Mouse (Mus musculus): ENCODE data around the gene Coro1a. TPM values are rescaled to one million over a fixed set of nuclear protein-coding genes. Genes with fewer than 3 reads are reported as not detected.
A peak's percentile ranks its signal among the peaks of the same experiment; 100 is the strongest.
"Not testable (repeated sequence)": the region's sequence is repeated elsewhere in the genome, so short reads cannot be mapped to it uniquely, and the experiment has no call there.

Gene Coro1a
- 1,450 to 2,051 TPM (median 1,984 TPM) in 3 replicates for total RNA-seq (2017)

GRCm38 (mm10) chr7:126707442-126708174 is at the start of gene Coro1a:
TSS of gene Coro1a (minus strand) at chr7:126707787.
- no peak for ATAC-seq (replicated peaks; ENCODE audit: insufficient number of reproducible peaks, low FRiP score, low TSS enrichment, poor library complexity, severe bottlenecking)

GRCm38 (mm10) chr7:126754866-126755265 is 47.3 kb upstream of the Coro1a start:
- 0 out of 2 replicates have a peak, but pooled peaks have one; percentile 29 for ATAC-seq (replicated peaks; ENCODE audit: insufficient number of reproducible peaks, low FRiP score, low TSS enrichment, poor library complexity, severe bottlenecking)

DNA sequence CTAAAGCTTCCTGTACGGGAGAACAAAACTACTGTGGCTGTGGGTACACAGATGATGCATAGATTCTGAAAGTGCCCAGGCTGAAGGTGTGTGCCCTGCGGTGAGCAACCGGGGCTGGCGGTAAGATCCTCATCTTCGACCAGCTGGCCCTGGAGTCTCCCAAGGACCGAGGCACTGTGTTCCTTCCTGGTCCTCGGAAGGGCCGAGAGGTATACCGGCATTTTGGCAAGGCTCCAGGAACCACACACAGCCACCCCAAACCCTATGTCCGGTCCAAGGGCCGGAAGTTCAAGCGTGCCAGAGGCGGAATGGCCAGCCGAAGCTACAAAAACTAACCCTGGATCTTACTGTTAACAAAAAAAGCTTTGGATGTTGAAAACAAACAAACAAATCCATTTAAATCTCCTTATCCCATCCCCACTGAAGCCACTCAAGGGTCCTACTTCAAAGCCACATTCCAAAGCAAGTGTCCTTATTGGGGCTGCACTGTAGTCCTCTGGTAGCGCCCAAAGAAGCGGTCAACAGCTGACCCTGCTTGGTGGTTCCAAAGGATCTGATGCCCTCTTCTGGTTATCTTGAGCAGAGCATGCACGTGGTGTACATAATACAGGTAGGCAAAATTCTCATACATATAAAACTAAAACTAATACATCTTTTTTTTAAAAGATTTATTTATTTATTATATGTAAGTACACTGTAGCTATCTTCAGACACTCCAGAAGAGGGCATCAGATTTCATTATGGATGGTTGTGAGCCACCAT is 42.2 kb upstream of the Coro1a start:
- no peak for ATAC-seq (replicated peaks; ENCODE audit: insufficient number of reproducible peaks, low FRiP score, low TSS enrichment, poor library complexity, severe bottlenecking)

- ATAC-seq (replicated peaks; ENCODE audit: insufficient number of reproducible peaks, low FRiP score, low TSS enrichment, poor library complexity, severe bottlenecking), result no peak
Measured at GRCm38 (mm10) chr7:126748824-126749223, 41.2 kb upstream of the Coro1a start.

- peak; percentile 85 for ATAC-seq (replicated peaks; ENCODE audit: insufficient number of reproducible peaks, low FRiP score, low TSS enrichment, poor library complexity, severe bottlenecking)
Measured at GRCm38 (mm10) chr7:126746798-126747197, 39.2 kb upstream of the Coro1a start.

GRCm38 (mm10) chr7:126746066-126746465 is 38.5 kb upstream of the Coro1a start:
- peak; percentile 89 for ATAC-seq (replicated peaks; ENCODE audit: insufficient number of reproducible peaks, low FRiP score, low TSS enrichment, poor library complexity, severe bottlenecking)

- no peak for ATAC-seq (replicated peaks; ENCODE audit: insufficient number of reproducible peaks, low FRiP score, low TSS enrichment, poor library complexity, severe bottlenecking)
Measured at GRCm38 (mm10) chr7:126741964-126742482, 34.4 kb upstream of the Coro1a start.

DNA sequence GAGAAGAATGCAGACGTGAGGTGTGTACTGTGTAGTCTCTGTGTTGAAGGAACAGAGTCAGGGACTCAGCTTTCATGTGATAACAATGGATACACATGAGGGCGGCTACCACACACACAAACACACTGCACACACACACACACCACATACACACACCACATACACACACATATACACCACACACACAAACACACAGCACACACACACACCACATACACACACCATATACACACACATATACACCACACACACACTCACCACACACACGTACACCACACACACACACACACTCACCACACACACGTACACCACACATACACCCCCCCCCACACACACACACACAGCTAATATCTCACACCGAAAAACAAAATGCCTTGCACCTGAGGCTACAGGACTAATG is 33.9 kb upstream of the Coro1a start:
- ATAC-seq (replicated peaks; ENCODE audit: insufficient number of reproducible peaks, low FRiP score, low TSS enrichment, poor library complexity, severe bottlenecking), result no peak

DNA sequence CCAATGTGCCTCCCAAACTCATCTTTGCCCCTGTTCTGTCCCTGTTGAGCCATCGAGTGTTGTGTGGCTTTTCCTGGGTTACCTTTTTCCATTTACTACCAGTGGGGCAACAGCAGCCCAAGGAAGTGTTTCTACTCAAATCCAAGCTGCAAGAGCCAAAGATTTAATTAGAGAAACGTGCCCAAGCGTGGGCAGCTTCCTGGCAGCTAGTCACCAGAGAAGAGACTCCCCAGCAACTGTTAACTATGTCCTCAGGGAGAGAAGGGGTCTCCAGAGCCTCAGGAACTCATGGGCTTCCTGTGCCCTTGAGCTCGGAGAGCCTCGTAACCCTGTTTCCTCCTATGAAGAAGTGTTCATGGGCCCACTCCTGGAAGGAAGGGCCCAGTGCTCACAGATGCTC is 33.4 kb upstream of the Coro1a start:
- ATAC-seq (replicated peaks; ENCODE audit: insufficient number of reproducible peaks, low FRiP score, low TSS enrichment, poor library complexity, severe bottlenecking), result no peak

- no peak for ATAC-seq (replicated peaks; ENCODE audit: insufficient number of reproducible peaks, low FRiP score, low TSS enrichment, poor library complexity, severe bottlenecking)
Measured at GRCm38 (mm10) chr7:126740132-126740735, 32.6 kb upstream of the Coro1a start.

GRCm38 (mm10) chr7:126739551-126739950 is 32.0 kb upstream of the Coro1a start:
- ATAC-seq (replicated peaks; ENCODE audit: insufficient number of reproducible peaks, low FRiP score, low TSS enrichment, poor library complexity, severe bottlenecking), result 0 out of 2 replicates have a peak, but pooled peaks have one; percentile 5

DNA sequence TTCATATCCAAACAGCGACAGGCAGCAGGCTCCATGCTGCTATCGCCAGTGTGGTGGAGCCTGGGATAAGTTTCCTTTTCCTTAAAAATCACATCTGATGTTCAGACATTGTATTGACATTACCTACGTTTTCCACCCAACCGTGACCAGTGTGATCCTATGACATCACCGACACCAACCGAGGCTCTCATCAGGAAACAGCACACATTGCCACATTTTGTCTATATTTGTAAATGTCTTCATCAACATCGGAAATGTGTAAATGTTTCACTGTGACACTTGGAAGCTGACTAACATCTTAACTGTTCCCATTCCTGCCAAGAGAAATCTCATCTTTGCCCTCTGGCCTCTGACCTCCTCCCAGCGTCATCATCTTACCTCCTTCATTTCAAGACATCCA is 28.5 kb upstream of the Coro1a start:
- ATAC-seq (replicated peaks; ENCODE audit: insufficient number of reproducible peaks, low FRiP score, low TSS enrichment, poor library complexity, severe bottlenecking), result peak; percentile 84

- not testable (repeated sequence) for ATAC-seq (replicated peaks; ENCODE audit: insufficient number of reproducible peaks, low FRiP score, low TSS enrichment, poor library complexity, severe bottlenecking)
Measured at GRCm38 (mm10) chr7:126730256-126730789, 22.7 kb upstream of the Coro1a start.

- peak; percentile 89 for ATAC-seq (replicated peaks; ENCODE audit: insufficient number of reproducible peaks, low FRiP score, low TSS enrichment, poor library complexity, severe bottlenecking)
Measured at GRCm38 (mm10) chr7:126725667-126726066, 18.1 kb upstream of the Coro1a start.

GRCm38 (mm10) chr7:126725077-126725476 is 17.5 kb upstream of the Coro1a start:
- ATAC-seq (replicated peaks; ENCODE audit: insufficient number of reproducible peaks, low FRiP score, low TSS enrichment, poor library complexity, severe bottlenecking), result peak; percentile 81

GRCm38 (mm10) chr7:126721635-126722034 is 14.0 kb upstream of the Coro1a start:
- peak; percentile 73 for ATAC-seq (replicated peaks; ENCODE audit: insufficient number of reproducible peaks, low FRiP score, low TSS enrichment, poor library complexity, severe bottlenecking)

GRCm38 (mm10) chr7:126718787-126719337 is 11.3 kb upstream of the Coro1a start:
- no peak for ATAC-seq (replicated peaks; ENCODE audit: insufficient number of reproducible peaks, low FRiP score, low TSS enrichment, poor library complexity, severe bottlenecking)

- no peak for ATAC-seq (replicated peaks; ENCODE audit: insufficient number of reproducible peaks, low FRiP score, low TSS enrichment, poor library complexity, severe bottlenecking)
Measured at GRCm38 (mm10) chr7:126717566-126717965, 10.0 kb upstream of the Coro1a start.

GRCm38 (mm10) chr7:126715679-126716078 is 8.1 kb upstream of the Coro1a start:
- no peak for ATAC-seq (replicated peaks; ENCODE audit: insufficient number of reproducible peaks, low FRiP score, low TSS enrichment, poor library complexity, severe bottlenecking)

All from monocyte, adult 5-6 weeks (primary cell).